Mouse (Mus musculus) megakaryocyte, embryonic 14.5 days (primary cell): ENCODE results near the gene Tmem19. TPM values are rescaled to one million over a fixed set of nuclear protein-coding genes. Genes with fewer than 3 reads are reported as not detected.

ENCODE experiments used
- H3K27me3 ChIP-seq: replicated peaks from 2 replicates; pipeline ENCODE3; 2012; ENCODE audit warnings: inconsistent platforms
- H3K36me3 ChIP-seq: replicated peaks from 2 replicates; pipeline ENCODE3; 2012; ENCODE audit warnings: low read length, inconsistent platforms, mixed read lengths
- H3K4me1 ChIP-seq: 2 replicates; pipeline ENCODE4 v1.6.1; 2012; ENCODE audit warnings: inconsistent platforms
- H3K4me3 ChIP-seq: replicated peaks from 2 replicates; pipeline ENCODE3; 2012; ENCODE audit warnings: moderate library complexity, mild to moderate bottlenecking, inconsistent platforms
- H3K9me3 ChIP-seq: 2 replicates; pipeline ENCODE4 v1.6.1; 2012; ENCODE audit warnings: inconsistent platforms
- FLI1 ChIP-seq: IDR thresholded peaks from 2 replicates; pipeline ENCODE4 v1.6.1; 2012; ENCODE audit warnings: low read length, inconsistent platforms, mixed read lengths
- GATA1 ChIP-seq: IDR thresholded peaks from 3 replicates; pipeline ENCODE4 v1.6.1; 2012; ENCODE audit warnings: mixed read lengths, low read length, inconsistent platforms, borderline replicate concordance
- polyA plus RNA-seq: library from polyadenylated mRNA; stranded (reverse); fragments of >175 nt; gene quantifications from 2 replicates; pipeline ENCODE4 v1.2.3, GENCODE M21; 2012; ENCODE audit warnings: low replicate concordance; ENCODE audit not compliant: insufficient read depth

Gene Tmem19
- polyA plus RNA-seq, 1 experiment: 9.6 TPM

DNA sequence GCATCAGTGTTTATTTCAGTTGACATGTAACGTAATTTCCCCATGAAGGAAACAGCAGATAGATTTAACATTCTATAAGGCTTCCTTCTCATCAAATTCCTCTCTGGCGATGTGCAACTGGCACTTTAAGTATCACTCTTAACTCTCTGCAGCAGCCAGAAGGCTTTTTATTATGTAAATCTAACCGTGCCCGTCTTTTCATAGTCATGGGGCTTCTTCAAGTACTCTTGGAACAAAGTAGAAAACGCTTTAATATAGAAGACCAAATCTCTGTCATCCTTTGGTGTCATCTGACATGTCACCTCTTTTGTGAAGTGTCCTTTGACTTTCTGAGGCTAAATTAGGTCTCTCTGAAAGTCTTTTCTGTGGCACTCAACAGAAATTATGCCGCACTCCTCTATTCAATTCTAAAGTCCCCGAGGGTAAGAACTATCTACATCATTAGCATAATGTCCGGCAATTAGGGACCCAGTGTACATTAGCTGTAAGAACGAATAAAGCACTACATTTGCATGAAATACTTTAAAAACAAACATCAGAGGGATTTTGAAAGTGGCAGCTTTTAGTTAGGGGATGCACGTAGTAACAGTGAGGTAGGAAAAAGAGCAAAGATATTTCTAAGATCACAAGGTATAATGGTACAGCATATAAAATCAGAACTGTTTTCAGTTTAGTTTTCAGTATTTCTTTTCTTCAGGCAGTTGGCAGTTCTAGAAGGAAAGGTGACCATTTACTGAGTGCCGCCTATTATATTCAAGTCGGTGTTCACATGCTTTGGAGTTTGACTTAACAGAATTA lies 20.7 kb upstream of the Tmem19 start:
- Histone ChIP-seq H3K9me3 (no peaks in the 10 kb centered on the region), H3K4me3 (peak overlapping the region; percentile 94), H3K4me1 (peaks cover 31% of the 10 kb centered on the region), H3K36me3 (peaks cover 20% of the 10 kb centered on the region), H3K27me3 (no peaks in the 10 kb centered on the region)
- no peak for TF ChIP-seq GATA1
- no peak for TF ChIP-seq FLI1

DNA sequence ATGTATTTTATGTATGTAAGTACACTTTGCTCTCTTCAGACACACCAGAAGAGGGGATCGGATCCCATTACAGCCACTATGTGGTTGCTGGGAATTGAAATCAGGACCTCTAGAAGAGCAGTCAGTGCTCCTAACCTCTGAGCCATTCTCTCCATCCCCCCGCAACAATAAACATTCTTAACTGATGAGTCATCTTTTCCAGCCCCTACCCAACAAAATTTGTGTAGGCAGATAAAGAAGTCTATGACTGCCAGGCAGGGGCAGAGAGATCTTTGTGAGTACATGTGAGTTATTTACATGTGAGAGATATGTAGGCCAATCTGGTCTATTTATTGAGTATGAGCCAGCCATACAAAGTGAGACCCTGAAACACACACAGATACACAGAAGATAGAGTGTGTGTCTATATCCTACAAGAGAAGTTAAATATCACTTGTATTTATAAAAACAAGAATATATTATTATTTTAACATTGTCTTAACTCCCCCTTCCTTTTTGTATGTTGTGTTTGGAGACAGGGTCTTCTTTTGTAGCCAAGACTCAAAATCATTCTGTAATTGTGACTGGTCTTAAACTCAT lies 19.3 kb upstream of the Tmem19 start:
- H3K27me3 ChIP-seq: no peaks in the 10 kb centered on the region
- TF ChIP-seq FLI1 (no peak), GATA1 (no peak)
- H3K9me3 ChIP-seq: no peaks in the 10 kb centered on the region
- peaks cover 25% of the 10 kb centered on the region for H3K4me1 ChIP-seq
- peaks cover 18% of the 10 kb centered on the region for H3K36me3 ChIP-seq
- no peak overlapping the region for H3K4me3 ChIP-seq

- peaks cover 80% of the 10 kb centered on the region for H3K4me1 ChIP-seq
- no peaks in the 10 kb centered on the region for H3K9me3 ChIP-seq
- peak overlapping the region; percentile 94 for H3K4me3 ChIP-seq
- no peak for TF ChIP-seq GATA1
- H3K36me3 ChIP-seq: peaks cover 19% of the 10 kb centered on the region
- H3K27me3 ChIP-seq: no peaks in the 10 kb centered on the region
Measured at GRCm38 (mm10) chr10:115363151-115363550, 850 bp upstream of the Tmem19 start.

GRCm38 (mm10) chr10:115362623-115362964 lies 293 bp upstream of the Tmem19 start:
- H3K36me3 ChIP-seq: peaks cover 19% of the 10 kb centered on the region
- no peaks in the 10 kb centered on the region for H3K9me3 ChIP-seq
- no peak for TF ChIP-seq FLI1
- TF ChIP-seq GATA1: no peak
- H3K27me3 ChIP-seq: no peaks in the 10 kb centered on the region
- H3K4me3 ChIP-seq: peak overlapping the region; percentile 94
- peaks cover 75% of the 10 kb centered on the region for H3K4me1 ChIP-seq

GRCm38 (mm10) chr10:115359066-115359465 lies 3.2 kb downstream of the Tmem19 start:
- Histone ChIP-seq H3K4me3 (peak overlapping the region; percentile 67), H3K9me3 (no peaks in the 10 kb centered on the region), H3K4me1 (peaks cover 50% of the 10 kb centered on the region), H3K27me3 (no peaks in the 10 kb centered on the region), H3K36me3 (peaks cover 49% of the 10 kb centered on the region)
- TF ChIP-seq GATA1: no peak
- no peak for TF ChIP-seq FLI1

DNA sequence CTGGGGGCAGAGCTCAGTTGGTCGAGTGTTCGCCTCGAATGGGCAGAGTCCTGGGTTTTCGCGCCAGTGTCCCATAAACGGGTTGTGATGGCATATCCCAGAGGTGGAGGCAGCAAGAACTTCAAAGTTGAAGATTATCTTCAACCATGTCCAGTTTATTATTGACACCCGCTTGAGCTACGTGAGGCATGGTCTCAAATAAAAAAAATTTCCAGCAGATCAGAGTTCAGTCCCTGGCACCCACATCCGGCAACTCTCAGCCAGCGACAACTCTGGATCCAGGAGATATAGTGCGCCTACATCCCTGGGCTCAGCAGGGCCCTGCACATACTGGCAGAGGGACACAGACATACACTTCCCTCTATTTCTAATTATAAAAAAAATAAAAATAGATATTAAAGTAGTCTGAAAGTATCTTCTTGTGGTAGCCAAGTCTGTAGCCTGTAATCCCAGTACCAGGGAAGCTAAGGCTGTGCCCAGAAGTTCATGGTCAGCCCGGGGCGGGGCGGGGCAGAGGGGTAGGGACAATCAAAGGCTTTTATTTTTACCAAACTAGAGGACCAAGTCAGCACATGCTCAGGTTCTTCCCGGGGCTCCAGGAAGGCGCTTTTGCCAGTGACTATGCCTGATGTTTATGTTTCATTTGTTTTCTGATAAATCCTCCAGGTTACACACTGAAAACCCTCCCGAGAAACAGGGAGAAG lies 3.9 kb downstream of the Tmem19 start:
- Histone ChIP-seq H3K4me3 (no peak overlapping the region), H3K9me3 (no peaks in the 10 kb centered on the region), H3K4me1 (peaks cover 45% of the 10 kb centered on the region), H3K36me3 (peaks cover 49% of the 10 kb centered on the region), H3K27me3 (no peaks in the 10 kb centered on the region)
- no peak for TF ChIP-seq FLI1
- no peak for TF ChIP-seq GATA1

GRCm38 (mm10) chr10:115356106-115356505 lies 6.2 kb downstream of the Tmem19 start:
- TF ChIP-seq GATA1 (no peak), FLI1 (no peak)
- Histone ChIP-seq H3K4me3 (no peak overlapping the region), H3K4me1 (peaks cover 48% of the 10 kb centered on the region), H3K27me3 (no peaks in the 10 kb centered on the region), H3K36me3 (peaks cover 55% of the 10 kb centered on the region), H3K9me3 (no peaks in the 10 kb centered on the region)

GRCm38 (mm10) chr10:115355016-115355415 lies 7.3 kb downstream of the Tmem19 start:
- Histone ChIP-seq H3K27me3 (no peaks in the 10 kb centered on the region), H3K4me3 (no peak overlapping the region), H3K9me3 (no peaks in the 10 kb centered on the region), H3K36me3 (peaks cover 61% of the 10 kb centered on the region), H3K4me1 (peaks cover 46% of the 10 kb centered on the region)
- no peak for TF ChIP-seq FLI1
- no peak for TF ChIP-seq GATA1

GRCm38 (mm10) chr10:115354553-115354952 lies 7.7 kb downstream of the Tmem19 start:
- peaks cover 64% of the 10 kb centered on the region for H3K36me3 ChIP-seq
- no peak overlapping the region for H3K4me3 ChIP-seq
- H3K9me3 ChIP-seq: no peaks in the 10 kb centered on the region
- peaks cover 44% of the 10 kb centered on the region for H3K4me1 ChIP-seq
- no peak for TF ChIP-seq GATA1
- TF ChIP-seq FLI1: no peak
- H3K27me3 ChIP-seq: no peaks in the 10 kb centered on the region
